Mouse (Mus musculus) kidney, postnatal 0 days (tissue): ENCODE results near the gene Nr4a2. TPM values are rescaled to one million over a fixed set of nuclear protein-coding genes. Genes with fewer than 3 reads are reported as not detected.

ENCODE experiments used
- ATAC-seq: fragments of 200-750 bp; cut with Nextera tagmentation; replicated peaks from 2 replicates; pipeline ENCODE4 v1.8.0; 2017; ENCODE audit warnings: low read depth, moderate number of reproducible peaks, moderate TSS enrichment, moderate library complexity; ENCODE audit not compliant: low FRiP score
- DNase-seq: peaks from one replicate; pipeline ENCODE4 v3.0.0-alpha.2; 2016; ENCODE audit warnings: low spot score
- H3K27ac ChIP-seq: fragments of 300-500 bp; sonication (generic); 2 replicates; pipeline ENCODE4 v1.5.1; 2014; ENCODE audit warnings: mild to moderate bottlenecking
- H3K27me3 ChIP-seq: fragments of 300-500 bp; sonication (generic); 2 replicates; pipeline ENCODE4 v1.6.1; 2014; ENCODE audit warnings: low read length, mixed read lengths; ENCODE audit not compliant: insufficient read depth
- H3K36me3 ChIP-seq: fragments of 300-500 bp; sonication (generic); 2 replicates; pipeline ENCODE4 v1.6.1; 2014; ENCODE audit warnings: low read length, mixed read lengths; ENCODE audit not compliant: insufficient read depth
- H3K4me1 ChIP-seq: fragments of 300-500 bp; sonication (generic); replicated peaks from 2 replicates; pipeline ENCODE4 v1.6.1; 2014; ENCODE audit warnings: antibody characterized with exemption, low read length, mixed read lengths; ENCODE audit not compliant: insufficient read depth
- H3K4me2 ChIP-seq: fragments of 300-500 bp; sonication (generic); 2 replicates; pipeline ENCODE4 v1.6.1; 2014; ENCODE audit warnings: mild to moderate bottlenecking, low read length, moderate library complexity, mixed read lengths
- H3K4me3 ChIP-seq: fragments of 300-500 bp; sonication (generic); replicated peaks from 2 replicates; pipeline ENCODE4 v1.5.1; 2014; ENCODE audit warnings: low read depth, low read length
- H3K9ac ChIP-seq: fragments of 300-500 bp; sonication (generic); 2 replicates; pipeline ENCODE4 v1.6.1; 2014; ENCODE audit warnings: low read depth, low read length
- H3K9me3 ChIP-seq: fragments of 300-500 bp; sonication (generic); replicated peaks from 2 replicates; pipeline ENCODE4 v1.6.1; 2016; ENCODE audit warnings: low read length, inconsistent platforms, mixed read lengths
- CTCF ChIP-seq: IDR thresholded peaks from 2 replicates; pipeline ENCODE4 v1.5.1; 2016; ENCODE audit warnings: antibody characterized with exemption, low read depth, mild to moderate bottlenecking, moderate library complexity
- WGBS: fragments of 180-500 bp; shearing (Covaris S2); extraction: QIAGEN DNeasy Blood & Tissue Kit; methylation state at CpG from one replicate; pipeline ENCODE4 v1.1.7; 2014; 5-methylcytosine and 5-hydroxymethylcytosine counted together
- polyA plus RNA-seq: library from polyadenylated mRNA; unstranded; fragments of >200 nt; fragmentation: Nextera tagmentation; extraction: Ambion mirVana; gene quantifications from 2 replicates; pipeline ENCODE4 v1.2.1, GENCODE M21; 2015

Nr4a2 gene
- polyA plus RNA-seq, 1 experiment from 2014 or later = 2.0 TPM

- H3K9me3 ChIP-seq = no peaks in the 10 kb centered on the region
- no peaks in the 10 kb centered on the region for H3K27me3 ChIP-seq
- ATAC-seq (no peak), DNase-seq (no peak)
- H3K4me3 ChIP-seq = no peak overlapping the region
- H3K4me1 ChIP-seq = no peaks in the 10 kb centered on the region
- TF ChIP-seq CTCF = no peak
- no peak overlapping the region for H3K9ac ChIP-seq
- WGBS = 88% methylated on average over 6 of the region's 6 CpGs
- no peaks in the 10 kb centered on the region for H3K36me3 ChIP-seq
- H3K27ac ChIP-seq = no peak overlapping the region
- no peak overlapping the region for H3K4me2 ChIP-seq
Measured at GRCm38 (mm10) chr2:57138594-57138993, 14.8 kb upstream of the Nr4a2 start.

DNA sequence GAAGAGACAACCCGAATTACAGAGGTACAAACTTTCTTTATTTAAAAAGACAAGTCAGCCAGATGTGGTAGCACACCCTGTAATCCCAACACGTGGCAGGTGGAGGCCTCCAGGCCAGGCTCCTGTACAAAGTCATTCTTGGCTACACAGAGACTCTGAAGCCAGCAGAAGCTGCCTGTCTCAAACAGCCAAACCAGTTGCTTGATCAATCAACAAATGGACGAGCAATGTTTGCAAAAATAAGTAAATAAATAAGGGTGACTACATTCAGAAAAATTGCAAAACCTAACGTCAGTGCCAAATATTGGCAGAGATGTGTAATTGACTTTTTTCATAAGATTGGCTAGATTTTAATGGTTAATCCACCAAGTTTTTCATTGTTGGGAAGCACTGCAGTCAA is 3.7 kb upstream of the Nr4a2 start:
- ATAC-seq = no peak
- Histone ChIP-seq H3K4me1 (0 out of 2 replicates have a peak, but pooled peaks cover 3% of the 10 kb centered on the region), H3K9me3 (no peaks in the 10 kb centered on the region), H3K27me3 (no peaks in the 10 kb centered on the region; the same call in 1 of the 2 replicates), H3K36me3 (no peaks in the 10 kb centered on the region), H3K4me2 (no peak overlapping the region), H3K27ac (no peak overlapping the region), H3K4me3 (no peak overlapping the region), H3K9ac (no peak overlapping the region)
- WGBS = 74% methylated on average over 4 of the region's 4 CpGs
- TF ChIP-seq CTCF = no peak
- DNase-seq = no peak

DNA sequence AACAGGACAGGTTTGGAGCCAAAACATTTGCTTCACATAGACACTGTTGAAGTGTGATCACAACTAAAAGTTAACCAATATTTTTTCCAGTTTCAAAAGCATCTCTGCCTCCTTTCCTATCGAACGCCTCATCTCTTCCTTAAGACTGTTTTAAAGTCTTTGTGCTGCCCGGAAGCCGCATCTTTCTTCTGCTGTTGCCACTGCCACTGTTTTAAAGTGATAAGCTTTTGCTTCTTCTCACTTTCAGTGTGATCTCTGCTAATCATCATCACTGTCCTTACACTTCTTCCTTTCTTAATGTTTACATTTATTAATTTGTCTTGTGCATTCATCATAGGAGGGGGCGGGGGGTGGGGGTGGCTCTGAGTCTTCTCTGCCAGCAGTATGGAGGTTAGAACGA is 2.1 kb upstream of the Nr4a2 start:
- Histone ChIP-seq H3K9me3 (no peaks in the 10 kb centered on the region), H3K4me3 (no peak overlapping the region), H3K27ac (no peak overlapping the region), H3K27me3 (no peaks in the 10 kb centered on the region; the same call in 1 of the 2 replicates), H3K9ac (no peak overlapping the region), H3K36me3 (no peaks in the 10 kb centered on the region), H3K4me2 (no peak overlapping the region), H3K4me1 (0 out of 2 replicates have a peak, but pooled peaks cover 3% of the 10 kb centered on the region)
- no peak for TF ChIP-seq CTCF
- DNase-seq (no peak), ATAC-seq (no peak)
- 86% methylated on average over 6 of the region's 6 CpGs for WGBS

GRCm38 (mm10) chr2:57122986-57123980 is 520 bp downstream of the Nr4a2 start:
- peak; percentile 65 for DNase-seq
- Histone ChIP-seq H3K9me3 (no peaks in the 10 kb centered on the region), H3K27me3 (no peaks in the 10 kb centered on the region; the same call in 1 of the 2 replicates), H3K9ac (peak overlapping the region; percentile 95), H3K4me1 (0 out of 2 replicates have a peak, but pooled peaks cover 3% of the 10 kb centered on the region), H3K4me2 (peak overlapping the region; percentile 94), H3K36me3 (no peaks in the 10 kb centered on the region), H3K27ac (peak overlapping the region; percentile 90), H3K4me3 (peak overlapping the region; percentile 91)
- under 1% methylated on average over 63 of the region's 67 CpGs for WGBS
- ATAC-seq = peak; percentile 83
- no peak for TF ChIP-seq CTCF

DNA sequence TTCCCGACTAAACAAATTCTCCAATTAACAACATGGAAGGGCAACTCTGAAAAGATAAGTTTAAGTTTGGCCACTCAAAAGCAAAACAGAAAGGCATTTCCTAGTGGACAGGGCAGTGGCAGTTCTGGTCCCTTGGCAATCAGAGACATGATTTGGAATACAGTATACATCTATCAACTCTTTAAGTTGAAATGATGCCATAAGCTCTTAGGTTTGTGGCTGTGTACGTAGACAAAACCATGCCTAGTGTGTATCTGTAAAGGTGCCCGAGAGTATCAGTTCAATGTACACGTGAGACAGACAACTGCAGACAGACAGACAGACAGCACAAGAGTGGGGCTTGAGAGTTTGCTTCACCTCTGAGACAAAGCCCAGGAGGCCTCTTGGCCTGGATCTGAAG is 2.7 kb downstream of the Nr4a2 start:
- H3K36me3 ChIP-seq = no peaks in the 10 kb centered on the region
- no peaks in the 10 kb centered on the region; the same call in 1 of the 2 replicates for H3K27me3 ChIP-seq
- no peaks in the 10 kb centered on the region for H3K9me3 ChIP-seq
- TF ChIP-seq CTCF = no peak
- DNase-seq = no peak
- H3K4me2 ChIP-seq = no peak overlapping the region
- no peak overlapping the region for H3K27ac ChIP-seq
- H3K4me3 ChIP-seq = no peak overlapping the region
- no peak overlapping the region for H3K9ac ChIP-seq
- WGBS = 88% methylated on average over 4 of the region's 4 CpGs
- 0 out of 2 replicates have a peak, but pooled peaks cover 3% of the 10 kb centered on the region for H3K4me1 ChIP-seq
- no peak for ATAC-seq

DNA sequence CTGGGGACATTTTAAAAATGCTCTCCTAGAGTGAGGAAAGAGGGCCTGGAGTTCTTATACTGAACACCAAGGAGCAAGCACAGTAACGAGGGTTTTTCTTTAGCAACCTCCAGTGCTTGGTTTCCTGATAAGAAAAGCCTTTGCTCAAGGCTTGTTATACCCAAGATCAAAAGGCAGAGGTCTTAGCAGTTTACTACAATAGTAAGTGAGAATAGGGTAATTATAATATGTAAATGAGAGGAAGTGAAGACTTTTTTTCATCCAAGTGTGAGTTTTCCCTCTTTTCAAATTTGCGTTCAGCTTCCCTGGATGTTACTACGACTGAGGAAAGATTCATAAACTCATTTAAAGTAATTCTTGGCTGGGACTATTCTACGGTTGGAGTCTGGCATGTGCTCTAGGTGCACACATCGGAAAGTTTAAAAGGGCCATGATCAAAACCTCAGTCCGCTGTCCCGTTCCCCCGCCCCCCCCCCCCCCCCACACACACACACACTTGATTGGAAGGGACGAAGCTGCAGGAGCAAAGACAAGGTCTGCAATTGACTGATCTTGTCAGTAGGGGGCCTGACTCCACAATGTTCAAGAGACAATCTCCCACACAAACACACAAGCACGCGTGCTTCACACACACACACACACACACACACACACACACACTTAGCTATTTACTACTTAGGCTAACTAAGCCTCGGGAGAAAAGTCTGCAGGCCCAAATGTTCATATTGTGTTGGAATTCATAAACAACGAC is 6.4 kb downstream of the Nr4a2 start:
- Histone ChIP-seq H3K27ac (peak overlapping the region; percentile 83), H3K4me2 (peak overlapping the region; percentile 99), H3K4me1 (0 out of 2 replicates have a peak, but pooled peaks cover 3% of the 10 kb centered on the region), H3K9me3 (no peaks in the 10 kb centered on the region), H3K9ac (peak overlapping the region; percentile 38), H3K27me3 (peaks cover 12% of the 10 kb centered on the region), H3K4me3 (peak overlapping the region; percentile 69), H3K36me3 (no peaks in the 10 kb centered on the region)
- ATAC-seq (peak; percentile 23; the same call in 1 of the 2 replicates), DNase-seq (peak; percentile 91)
- 4% methylated on average over 10 of the region's 13 CpGs for WGBS
- TF ChIP-seq CTCF = peak; percentile 66
